Mouse (Mus musculus) layer of hippocampus, postnatal 25 days (tissue): ENCODE measurements around the gene Jund. TPM values are rescaled to one million over a fixed set of nuclear protein-coding genes. Genes with fewer than 3 reads are reported as not detected.

ENCODE experiments used
- DNase-seq, 2 experiments: peaks; one replicate each; pipeline ENCODE4 v3.0.0; 2022; ENCODE audit warnings: mixed read lengths in 2 of 2, low spot score in 1 of 2; ENCODE audit errors: extremely low spot score in 1 of 2
- total RNA-seq, 2 experiments: library from RNA; stranded (reverse); gene quantifications; 2 replicates each; pipeline ENCODE4 v1.2.3; 2021

Gene Jund
- total RNA-seq, 2 experiments from 2014 or later = 181 to 194 TPM

- no peak for DNase-seq
Observed at GRCm38 (mm10) chr8:70674109-70674508, 24.6 kb upstream of the Jund start.

- DNase-seq = no peak
Observed at GRCm38 (mm10) chr8:70674716-70675115, 24.0 kb upstream of the Jund start.

- no peak for DNase-seq
Observed at GRCm38 (mm10) chr8:70675336-70675735, 23.4 kb upstream of the Jund start.

GRCm38 (mm10) chr8:70677451-70678080 is 21.2 kb upstream of the Jund start:
- DNase-seq = no peak

GRCm38 (mm10) chr8:70678679-70679078 is 20.1 kb upstream of the Jund start:
- no peak for DNase-seq

- no peak for DNase-seq
Observed at GRCm38 (mm10) chr8:70679404-70679803, 19.3 kb upstream of the Jund start.

- DNase-seq = no peak
Observed at GRCm38 (mm10) chr8:70680039-70680438, 18.7 kb upstream of the Jund start.

- no peak for DNase-seq
Observed at GRCm38 (mm10) chr8:70681410-70681809, 17.3 kb upstream of the Jund start.

GRCm38 (mm10) chr8:70682193-70682592 is 16.6 kb upstream of the Jund start:
- DNase-seq = no peak

GRCm38 (mm10) chr8:70682692-70683091 is 16.1 kb upstream of the Jund start:
- no peak for DNase-seq

- DNase-seq = peak in 1 of 2 experiments; percentile 45
Observed at GRCm38 (mm10) chr8:70684291-70684690, 14.5 kb upstream of the Jund start.

- DNase-seq = no peak
Observed at GRCm38 (mm10) chr8:70687576-70687975, 11.2 kb upstream of the Jund start.

GRCm38 (mm10) chr8:70688136-70688535 is 10.6 kb upstream of the Jund start:
- no peak for DNase-seq

- no peak for DNase-seq
Observed at GRCm38 (mm10) chr8:70689892-70690390, 8.8 kb upstream of the Jund start.

- DNase-seq = no peak
Observed at GRCm38 (mm10) chr8:70691230-70691629, 7.5 kb upstream of the Jund start.

GRCm38 (mm10) chr8:70691727-70692231 is 7.0 kb upstream of the Jund start:
- peak in 1 of 2 experiments; percentile 27 for DNase-seq

- DNase-seq = no peak
Observed at GRCm38 (mm10) chr8:70693636-70694035, 5.1 kb upstream of the Jund start.

GRCm38 (mm10) chr8:70695318-70696018 is 3.3 kb upstream of the Jund start:
- no peak for DNase-seq

- DNase-seq = peak in 1 of 2 experiments; percentile 40
Observed at GRCm38 (mm10) chr8:70696019-70696885, 2.5 kb upstream of the Jund start.

- DNase-seq = no peak
Observed at GRCm38 (mm10) chr8:70696946-70697345, 1.8 kb upstream of the Jund start.
